Mouse (Mus musculus) lung, postnatal 0 days (tissue): ENCODE measurements at regions not wholly inside any gene's neighbourhood (a gene's known extent, or its start where the extent isn't known, plus 50 kb on each side); places are given as distances from the start of the nearest gene placed in this dataset.

ENCODE experiments used
- ATAC-seq: fragments of 200-750 bp; cut with Nextera tagmentation; 2 replicates; pipeline ENCODE4 v1.8.0; 2017; ENCODE audit warnings: moderate library complexity
- DNase-seq: peaks from one replicate; pipeline ENCODE4 v3.0.0-alpha.2; 2016; ENCODE audit warnings: low spot score
- H3K27ac ChIP-seq: fragments of 300-500 bp; sonication (generic); 2 replicates; pipeline ENCODE4 v1.5.1; 2014; ENCODE audit warnings: antibody characterized with exemption, mild to moderate bottlenecking, low read length, mixed read lengths
- H3K27me3 ChIP-seq: fragments of 300-500 bp; sonication (generic); replicated peaks from 2 replicates; pipeline ENCODE4 v1.6.1; 2014; ENCODE audit warnings: low read length, mixed read lengths; ENCODE audit not compliant: insufficient read depth
- H3K36me3 ChIP-seq: fragments of 300-500 bp; sonication (generic); 2 replicates; pipeline ENCODE4 v1.6.1; 2014; ENCODE audit warnings: low read length, mixed read lengths; ENCODE audit not compliant: insufficient read depth
- H3K4me1 ChIP-seq: fragments of 300-500 bp; sonication (generic); 2 replicates; pipeline ENCODE4 v1.6.1; 2014; ENCODE audit warnings: antibody characterized with exemption, low read depth, low read length, mixed read lengths; ENCODE audit not compliant: insufficient read depth
- H3K4me2 ChIP-seq: fragments of 300-500 bp; sonication (generic); replicated peaks from 2 replicates; pipeline ENCODE4 v1.6.1; 2014; ENCODE audit warnings: low read depth, mild to moderate bottlenecking, low read length, moderate library complexity, mixed read lengths
- H3K4me3 ChIP-seq: fragments of 300-500 bp; sonication (generic); 2 replicates; pipeline ENCODE4 v1.5.1; 2014; ENCODE audit warnings: low read depth, low read length
- H3K9ac ChIP-seq: fragments of 300-500 bp; sonication (generic); replicated peaks from 2 replicates; pipeline ENCODE4 v1.6.1; 2014; ENCODE audit warnings: low read depth, mild to moderate bottlenecking
- H3K9me3 ChIP-seq: fragments of 300-500 bp; sonication (generic); 2 replicates; pipeline ENCODE4 v1.6.1; 2016; ENCODE audit warnings: low read length, mixed read lengths
- CTCF ChIP-seq: IDR thresholded peaks from 2 replicates; pipeline ENCODE4 v1.5.1; 2016; ENCODE audit warnings: antibody characterized with exemption, mild to moderate bottlenecking
- EP300 ChIP-seq: IDR thresholded peaks from 2 replicates; pipeline ENCODE4 v1.6.1; 2016; ENCODE audit warnings: antibody characterized with exemption, mild to moderate bottlenecking, control low read depth
- WGBS: fragments of 180-500 bp; shearing (Covaris S2); extraction: QIAGEN DNeasy Blood & Tissue Kit; methylation state at CpG from one replicate; pipeline ENCODE4 v1.1.7; 2014; 5-methylcytosine and 5-hydroxymethylcytosine counted together

DNA sequence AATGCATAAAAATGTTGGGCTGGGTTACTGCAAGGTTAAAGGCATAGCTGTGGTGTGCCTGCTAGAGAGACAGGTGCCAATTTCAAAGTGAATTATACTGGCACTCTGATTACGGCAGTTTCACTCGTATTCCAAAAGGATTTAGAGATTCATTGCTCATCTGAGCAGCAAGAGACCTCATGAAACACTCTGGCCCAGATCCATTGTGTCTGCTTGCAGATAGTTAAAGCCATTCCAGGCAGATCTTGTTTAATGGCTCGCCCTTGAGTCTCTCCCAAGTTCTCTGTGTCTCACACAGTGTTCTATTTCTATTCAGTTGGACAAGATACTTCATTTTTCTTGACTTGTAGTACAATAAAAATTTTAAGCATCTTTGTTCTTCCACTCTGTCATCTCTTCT, 459.1 kb upstream of the C030005K15Rik start:
- no peaks in the 10 kb centered on the region for H3K9me3 ChIP-seq
- no peaks in the 10 kb centered on the region for H3K27me3 ChIP-seq
- TF ChIP-seq CTCF (no peak), EP300 (no peak)
- no peak overlapping the region for H3K27ac ChIP-seq
- no peaks in the 10 kb centered on the region for H3K4me1 ChIP-seq
- no peak overlapping the region for H3K4me3 ChIP-seq
- H3K4me2 ChIP-seq: no peak overlapping the region
- H3K36me3 ChIP-seq: no peaks in the 10 kb centered on the region
- ATAC-seq: no peak
- H3K9ac ChIP-seq: no peak overlapping the region
- 63% methylated on average over 3 of the region's 3 CpGs for WGBS
- peak; percentile 11 for DNase-seq

GRCm38 (mm10) chr10:98196852-98197251, 470.3 kb upstream of the C030005K15Rik start:
- no peak for DNase-seq
- no peak overlapping the region for H3K27ac ChIP-seq
- no peak overlapping the region for H3K4me3 ChIP-seq
- no peaks in the 10 kb centered on the region for H3K9me3 ChIP-seq
- TF ChIP-seq CTCF (no peak), EP300 (no peak)
- ATAC-seq: no peak
- H3K9ac ChIP-seq: no peak overlapping the region
- H3K4me2 ChIP-seq: no peak overlapping the region
- H3K27me3 ChIP-seq: no peaks in the 10 kb centered on the region
- WGBS: 83% methylated on average over 4 of the region's 4 CpGs
- no peaks in the 10 kb centered on the region for H3K36me3 ChIP-seq
- H3K4me1 ChIP-seq: no peaks in the 10 kb centered on the region

DNA sequence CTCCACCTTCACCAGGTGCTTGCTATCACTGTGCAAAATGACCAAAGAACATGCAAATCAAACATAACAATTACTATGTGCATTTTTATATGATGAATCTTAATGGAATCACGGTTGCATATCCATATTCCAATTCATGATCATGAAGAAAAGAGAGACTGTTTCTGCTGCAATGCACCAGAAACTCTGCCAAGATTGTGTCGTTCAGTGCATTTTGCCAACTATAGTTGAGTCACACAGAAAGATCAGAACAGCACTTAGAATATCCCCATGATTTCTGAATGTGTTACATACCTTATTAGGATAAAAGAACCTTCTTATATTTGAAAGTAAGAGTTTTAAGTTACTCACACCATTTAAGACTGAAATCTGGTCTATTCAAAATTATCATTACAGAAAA, 483.7 kb upstream of the C030005K15Rik start:
- no peaks in the 10 kb centered on the region for H3K27me3 ChIP-seq
- ATAC-seq (no peak), DNase-seq (no peak)
- no peak for TF ChIP-seq CTCF
- TF ChIP-seq EP300: no peak
- H3K9ac ChIP-seq: no peak overlapping the region
- H3K4me2 ChIP-seq: no peak overlapping the region
- no peaks in the 10 kb centered on the region for H3K9me3 ChIP-seq
- no peaks in the 10 kb centered on the region for H3K4me1 ChIP-seq
- no peak overlapping the region for H3K4me3 ChIP-seq
- H3K36me3 ChIP-seq: no peaks in the 10 kb centered on the region
- no peak overlapping the region for H3K27ac ChIP-seq
- 70% methylated on average over 2 of the region's 2 CpGs for WGBS

DNA sequence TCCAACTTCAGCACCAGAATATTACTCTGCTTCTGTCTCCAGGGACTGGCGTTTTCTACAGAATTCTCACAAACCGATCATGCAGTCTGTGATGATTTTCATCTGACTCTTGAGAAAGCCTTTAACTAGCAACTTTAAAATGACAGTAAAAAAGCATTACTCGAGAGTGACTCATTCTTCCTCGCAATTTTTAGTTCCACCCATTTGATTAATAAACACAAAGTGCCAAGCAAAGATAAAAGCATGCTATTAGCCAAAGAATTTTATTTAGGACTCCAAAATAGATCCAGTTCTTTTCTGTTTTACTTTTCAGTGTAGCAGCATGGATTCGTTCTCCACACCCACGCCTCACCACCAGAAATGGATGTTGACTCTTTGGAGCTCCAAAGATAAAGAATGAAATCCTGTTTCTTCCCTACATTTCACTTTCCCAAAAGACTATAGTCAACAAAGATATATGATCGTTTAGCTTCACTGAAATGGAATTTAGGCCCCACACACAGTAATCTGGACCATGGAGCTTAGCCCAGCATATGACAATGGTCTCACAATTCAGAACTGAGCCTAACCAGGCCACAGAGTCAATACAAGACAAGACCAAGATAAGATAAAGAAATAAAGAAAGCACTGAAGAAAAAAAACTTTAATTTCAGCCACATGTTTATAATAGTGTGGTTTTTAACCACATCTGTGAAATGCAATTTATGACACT, 486.5 kb upstream of the C030005K15Rik start:
- no peaks in the 10 kb centered on the region for H3K4me1 ChIP-seq
- no peaks in the 10 kb centered on the region for H3K36me3 ChIP-seq
- H3K27me3 ChIP-seq: no peaks in the 10 kb centered on the region
- ATAC-seq (peak; percentile 26; the same call in 1 of the 2 replicates), DNase-seq (peak; percentile 53)
- H3K9ac ChIP-seq: no peak overlapping the region
- no peak overlapping the region for H3K4me2 ChIP-seq
- TF ChIP-seq EP300 (0 out of 2 replicates have a peak, but pooled peaks have one; percentile 24), CTCF (no peak)
- no peak overlapping the region for H3K27ac ChIP-seq
- 45% methylated on average over 7 of the region's 7 CpGs for WGBS
- H3K4me3 ChIP-seq: no peak overlapping the region
- no peaks in the 10 kb centered on the region for H3K9me3 ChIP-seq

GRCm38 (mm10) chr10:98231017-98231416, 504.5 kb upstream of the C030005K15Rik start:
- Histone ChIP-seq H3K9me3 (no peaks in the 10 kb centered on the region), H3K27ac (no peak overlapping the region), H3K4me2 (no peak overlapping the region), H3K4me3 (no peak overlapping the region), H3K4me1 (no peaks in the 10 kb centered on the region), H3K27me3 (no peaks in the 10 kb centered on the region), H3K36me3 (no peaks in the 10 kb centered on the region), H3K9ac (no peak overlapping the region)
- WGBS: 87% methylated on average over 5 of the region's 5 CpGs
- no peak for DNase-seq
- no peak for ATAC-seq
- TF ChIP-seq CTCF (no peak), EP300 (no peak)

DNA sequence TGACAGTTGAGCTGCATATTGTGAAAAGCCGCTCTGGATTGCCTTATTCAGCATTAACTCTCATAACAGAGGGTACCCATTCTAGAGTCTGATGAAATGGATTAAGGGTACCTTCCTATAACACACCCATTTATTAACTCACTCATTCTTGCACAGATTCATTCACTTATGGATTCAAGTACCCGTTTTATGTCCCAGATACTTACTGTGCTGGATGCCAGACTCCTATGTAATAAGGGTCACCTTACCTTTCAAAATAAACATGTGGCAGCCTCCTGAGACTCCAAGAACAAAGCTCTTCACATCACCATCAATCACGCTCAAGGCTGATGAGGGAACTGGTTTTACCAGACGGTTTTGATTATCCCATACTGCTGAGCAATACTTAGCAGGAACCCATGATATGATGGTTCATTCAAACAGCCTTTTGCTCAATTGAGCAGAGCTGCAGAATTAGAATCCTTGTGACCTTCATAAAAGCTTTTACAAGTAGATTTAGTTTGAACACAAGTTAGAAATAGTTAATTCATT, 505.2 kb upstream of the C030005K15Rik start:
- WGBS: 49% methylated on average over 4 of the region's 4 CpGs
- no peak overlapping the region for H3K9ac ChIP-seq
- ATAC-seq: no peak
- H3K4me2 ChIP-seq: no peak overlapping the region
- no peaks in the 10 kb centered on the region for H3K36me3 ChIP-seq
- H3K4me1 ChIP-seq: no peaks in the 10 kb centered on the region
- H3K27me3 ChIP-seq: no peaks in the 10 kb centered on the region
- no peak for DNase-seq
- H3K4me3 ChIP-seq: no peak overlapping the region
- no peaks in the 10 kb centered on the region for H3K9me3 ChIP-seq
- no peak overlapping the region for H3K27ac ChIP-seq
- TF ChIP-seq CTCF: no peak
- no peak for TF ChIP-seq EP300

GRCm38 (mm10) chr10:98248311-98248710, 521.8 kb upstream of the C030005K15Rik start:
- ATAC-seq: no peak

More at GRCm38 (mm10) chr10:98248311-98248710, 521.8 kb upstream of the C030005K15Rik start:
- Histone ChIP-seq H3K9me3 (no peaks in the 10 kb centered on the region), H3K36me3 (no peaks in the 10 kb centered on the region), H3K4me3 (no peak overlapping the region), H3K4me1 (no peaks in the 10 kb centered on the region), H3K9ac (no peak overlapping the region), H3K4me2 (no peak overlapping the region), H3K27me3 (no peaks in the 10 kb centered on the region), H3K27ac (no peak overlapping the region)
- DNase-seq: no peak
- TF ChIP-seq EP300: no peak
- no peak for TF ChIP-seq CTCF
- 89% methylated on average over 1 of the region's 1 CpGs for WGBS
